Mouse (Mus musculus) heart, embryonic 15.5 days (tissue): ENCODE measurements around the gene Wdr20. TPM values are rescaled to one million over a fixed set of nuclear protein-coding genes. Genes with fewer than 3 reads are reported as not detected.
"Not testable (repeated sequence)": the region's sequence is repeated elsewhere in the genome, so short reads cannot be mapped to it uniquely, and the experiment has no call there.

Experiments
- ATAC-seq: fragments of 200-750 bp; cut with Nextera tagmentation; replicated peaks from 2 replicates; pipeline ENCODE4 v1.8.0; 2017; ENCODE audit warnings: low read depth, moderate TSS enrichment; ENCODE audit not compliant: insufficient number of reproducible peaks, insufficient read depth, low FRiP score
- H3K27ac ChIP-seq: fragments of 300-500 bp; sonication (generic); 2 replicates; pipeline ENCODE4 v1.5.1; 2015; ENCODE audit warnings: mild to moderate bottlenecking, inconsistent platforms
- H3K27me3 ChIP-seq: fragments of 300-500 bp; sonication (generic); 2 replicates; pipeline ENCODE4 v1.6.1; 2015; ENCODE audit warnings: inconsistent platforms
- H3K36me3 ChIP-seq: fragments of 300-500 bp; sonication (generic); 2 replicates; pipeline ENCODE4 v1.6.1; 2015; ENCODE audit warnings: mild to moderate bottlenecking, inconsistent platforms
- H3K4me1 ChIP-seq: fragments of 300-500 bp; sonication (generic); replicated peaks from 2 replicates; pipeline ENCODE4 v1.6.1; 2015; ENCODE audit warnings: inconsistent platforms
- H3K4me2 ChIP-seq: fragments of 300-500 bp; sonication (generic); 2 replicates; pipeline ENCODE4 v1.6.1; 2015; ENCODE audit warnings: inconsistent platforms, mild to moderate bottlenecking, moderate library complexity
- H3K4me3 ChIP-seq: fragments of 300-500 bp; sonication (generic); 2 replicates; pipeline ENCODE4 v1.5.1; 2015; ENCODE audit warnings: mild to moderate bottlenecking, inconsistent platforms
- H3K9ac ChIP-seq: fragments of 300-500 bp; sonication (generic); 2 replicates; pipeline ENCODE4 v1.6.1; 2015; ENCODE audit warnings: mild to moderate bottlenecking, inconsistent platforms
- H3K9me3 ChIP-seq: fragments of 300-500 bp; sonication (generic); replicated peaks from 2 replicates; pipeline ENCODE4 v1.6.1; 2016; ENCODE audit warnings: inconsistent platforms
- WGBS: fragments of 180-500 bp; shearing (Covaris S2); methylation state at CpG from one replicate; pipeline ENCODE4 v1.1.7; 2015; ENCODE audit warnings: mixed read lengths; 5-methylcytosine and 5-hydroxymethylcytosine counted together
- polyA plus RNA-seq: library from polyadenylated mRNA; unstranded; fragments of >200 nt; fragmentation: Nextera tagmentation; extraction: Ambion mirVana; gene quantifications from 2 replicates; pipeline ENCODE4 v1.2.1, GENCODE M21; 2015

Gene Wdr20
- polyA plus RNA-seq, 1 experiment from 2014 or later = 14.7 TPM

GRCm38 (mm10) chr12:110699171-110699547, 38.6 kb upstream of the Wdr20 start:
- Histone ChIP-seq H3K36me3 (peaks cover 6% of the 10 kb centered on the region; the same call in 1 of the 2 replicates), H3K9me3 (no peaks in the 10 kb centered on the region), H3K27ac (no peak overlapping the region), H3K4me1 (peaks cover 44% of the 10 kb centered on the region), H3K9ac (no peak overlapping the region), H3K4me2 (peak overlapping the region; percentile 35), H3K27me3 (no peaks in the 10 kb centered on the region), H3K4me3 (no peak overlapping the region)
- WGBS = 47% methylated on average over 2 of the region's 2 CpGs
- no peak for ATAC-seq

GRCm38 (mm10) chr12:110700730-110701129, 37.0 kb upstream of the Wdr20 start:
- Histone ChIP-seq H3K9me3 (no peaks in the 10 kb centered on the region), H3K27me3 (no peaks in the 10 kb centered on the region), H3K4me2 (no peak overlapping the region), H3K27ac (no peak overlapping the region), H3K36me3 (no peaks in the 10 kb centered on the region), H3K4me1 (peaks cover 37% of the 10 kb centered on the region), H3K9ac (no peak overlapping the region), H3K4me3 (no peak overlapping the region)
- ATAC-seq = no peak
- 49% methylated on average over 2 of the region's 2 CpGs for WGBS

GRCm38 (mm10) chr12:110701363-110701762, 36.4 kb upstream of the Wdr20 start:
- H3K27ac ChIP-seq, H3K27me3 ChIP-seq, H3K9ac ChIP-seq, H3K36me3 ChIP-seq, ATAC-seq, H3K4me3 ChIP-seq, H3K9me3 ChIP-seq, H3K4me2 ChIP-seq: not testable (repeated sequence)
- 30% methylated on average over 3 of the region's 3 CpGs for WGBS
- H3K4me1 ChIP-seq = peaks cover 37% of the 10 kb centered on the region

- 49% methylated on average over 4 of the region's 4 CpGs for WGBS
- peak within 1 kb of the TSS; percentile 19; the same call in 1 of the 2 replicates for H3K4me3 ChIP-seq
- H3K9me3 ChIP-seq = no peaks in the 10 kb centered on the region
- no peak for ATAC-seq
- peak within 1 kb of the TSS; percentile 57 for H3K27ac ChIP-seq
- H3K9ac ChIP-seq = no peak within 1 kb of the TSS
- H3K4me2 ChIP-seq = peak within 1 kb of the TSS; percentile 53
- no peaks in the 10 kb centered on the region for H3K27me3 ChIP-seq
- peaks cover 36% of the 10 kb centered on the region for H3K4me1 ChIP-seq
- no peaks in the 10 kb centered on the region for H3K36me3 ChIP-seq
These were observed 35.2 kb upstream of the Wdr20 start, which contains the start of gene Hsp90aa1 for GRCm38 (mm10) chr12:110702556-110702955. TSS of gene Hsp90aa1 (minus strand) at chr12:110702728.

GRCm38 (mm10) chr12:110703008-110703471, 34.7 kb upstream of the Wdr20 start:
- H3K27me3 ChIP-seq = no peaks in the 10 kb centered on the region
- peak overlapping the region; percentile 53 for H3K4me2 ChIP-seq
- WGBS = 8% methylated on average over 8 of the region's 8 CpGs
- H3K36me3 ChIP-seq = no peaks in the 10 kb centered on the region
- H3K27ac ChIP-seq = peak overlapping the region; percentile 57
- peaks cover 36% of the 10 kb centered on the region for H3K4me1 ChIP-seq
- peak; percentile 66 for ATAC-seq
- H3K4me3 ChIP-seq = peak overlapping the region; percentile 19; the same call in 1 of the 2 replicates
- no peaks in the 10 kb centered on the region for H3K9me3 ChIP-seq
- H3K9ac ChIP-seq = no peak overlapping the region

GRCm38 (mm10) chr12:110703682-110704081, 34.1 kb upstream of the Wdr20 start:
- no peaks in the 10 kb centered on the region for H3K36me3 ChIP-seq
- no peak overlapping the region for H3K4me3 ChIP-seq
- ATAC-seq = no peak
- peaks cover 30% of the 10 kb centered on the region for H3K4me1 ChIP-seq
- 61% methylated on average over 7 of the region's 7 CpGs for WGBS
- no peak overlapping the region for H3K4me2 ChIP-seq
- H3K9ac ChIP-seq = no peak overlapping the region
- H3K27ac ChIP-seq = peak overlapping the region; percentile 57
- H3K9me3 ChIP-seq = no peaks in the 10 kb centered on the region
- no peaks in the 10 kb centered on the region for H3K27me3 ChIP-seq

- H3K9ac ChIP-seq, H3K9me3 ChIP-seq, H3K4me3 ChIP-seq, H3K4me2 ChIP-seq, ATAC-seq, H3K36me3 ChIP-seq, H3K27me3 ChIP-seq, H3K27ac ChIP-seq: not testable (repeated sequence)
- WGBS = 87% methylated on average over 4 of the region's 4 CpGs
- peaks cover 26% of the 10 kb centered on the region for H3K4me1 ChIP-seq
These were observed 32.3 kb upstream of the Wdr20 start for GRCm38 (mm10) chr12:110705419-110705818.

- H3K4me2 ChIP-seq = peak overlapping the region; percentile 65
- H3K9me3 ChIP-seq = no peaks in the 10 kb centered on the region
- H3K36me3 ChIP-seq = no peaks in the 10 kb centered on the region
- peak overlapping the region; percentile 54 for H3K4me3 ChIP-seq
- peak overlapping the region; percentile 48 for H3K27ac ChIP-seq
- peaks cover 17% of the 10 kb centered on the region for H3K4me1 ChIP-seq
- peak; percentile 48; the same call in 1 of the 2 replicates for ATAC-seq
- H3K27me3 ChIP-seq = no peaks in the 10 kb centered on the region
- WGBS = 1% methylated on average over 27 of the region's 27 CpGs
- peak overlapping the region; percentile 51 for H3K9ac ChIP-seq
These were observed 31.2 kb upstream of the Wdr20 start for GRCm38 (mm10) chr12:110706337-110707231.

- ATAC-seq = no peak
- H3K4me3 ChIP-seq = no peak overlapping the region
- no peak overlapping the region for H3K9ac ChIP-seq
- H3K27ac ChIP-seq = no peak overlapping the region
- no peaks in the 10 kb centered on the region for H3K9me3 ChIP-seq
- H3K4me2 ChIP-seq = peak overlapping the region; percentile 65
- no peaks in the 10 kb centered on the region for H3K36me3 ChIP-seq
- peaks cover 14% of the 10 kb centered on the region for H3K4me1 ChIP-seq
- no peaks in the 10 kb centered on the region for H3K27me3 ChIP-seq
- WGBS = 89% methylated on average over 7 of the region's 7 CpGs
These were observed 30.3 kb upstream of the Wdr20 start for GRCm38 (mm10) chr12:110707451-110707850.

GRCm38 (mm10) chr12:110711270-110711669, 26.5 kb upstream of the Wdr20 start:
- Histone ChIP-seq H3K9me3 (no peaks in the 10 kb centered on the region), H3K36me3 (no peaks in the 10 kb centered on the region), H3K27me3 (no peaks in the 10 kb centered on the region), H3K4me1 (peaks cover 6% of the 10 kb centered on the region), H3K4me2 (no peak overlapping the region), H3K9ac (no peak overlapping the region), H3K4me3 (no peak overlapping the region), H3K27ac (no peak overlapping the region)
- no peak for ATAC-seq
- 55% methylated on average over 5 of the region's 5 CpGs for WGBS

GRCm38 (mm10) chr12:110713784-110714183, 24.0 kb upstream of the Wdr20 start:
- Histone ChIP-seq H3K9me3 (no peaks in the 10 kb centered on the region), H3K4me1 (no peaks in the 10 kb centered on the region), H3K9ac (no peak overlapping the region), H3K4me3 (no peak overlapping the region), H3K27ac (no peak overlapping the region), H3K4me2 (no peak overlapping the region), H3K36me3 (no peaks in the 10 kb centered on the region), H3K27me3 (no peaks in the 10 kb centered on the region)
- no peak for ATAC-seq
- WGBS = 93% methylated on average over 6 of the region's 6 CpGs
